Mouse (Mus musculus) neural tube, embryonic 13.5 days (tissue): ENCODE data around the gene Hddc3. TPM values are rescaled to one million over a fixed set of nuclear protein-coding genes. Genes with fewer than 3 reads are reported as not detected.
"Not testable (repeated sequence)": the region's sequence is repeated elsewhere in the genome, so short reads cannot be mapped to it uniquely, and the experiment has no call there.

ENCODE experiments used
- ATAC-seq: fragments of 200-750 bp; cut with Nextera tagmentation; 2 replicates; pipeline ENCODE4 v1.8.0; 2017; ENCODE audit warnings: low read depth, mild to moderate bottlenecking, moderate TSS enrichment, moderate library complexity
- H3K27ac ChIP-seq: fragments of 300-500 bp; sonication (generic); replicated peaks from 2 replicates; pipeline ENCODE4 v1.5.1; 2015; ENCODE audit warnings: moderate library complexity, mild to moderate bottlenecking, inconsistent platforms
- H3K27me3 ChIP-seq: fragments of 300-500 bp; sonication (generic); 2 replicates; pipeline ENCODE4 v1.6.1; 2015; ENCODE audit warnings: mild to moderate bottlenecking, inconsistent platforms
- H3K36me3 ChIP-seq: fragments of 300-500 bp; sonication (generic); 2 replicates; pipeline ENCODE4 v1.6.1; 2015; ENCODE audit warnings: mild to moderate bottlenecking, inconsistent platforms
- H3K4me1 ChIP-seq: fragments of 300-500 bp; sonication (generic); replicated peaks from 2 replicates; pipeline ENCODE4 v1.6.1; 2015; ENCODE audit warnings: inconsistent platforms
- H3K4me2 ChIP-seq: fragments of 300-500 bp; sonication (generic); 2 replicates; pipeline ENCODE4 v1.6.1; 2015; ENCODE audit warnings: inconsistent platforms, mild to moderate bottlenecking, moderate library complexity
- H3K4me3 ChIP-seq: fragments of 300-500 bp; sonication (generic); 2 replicates; pipeline ENCODE4 v1.5.1; 2015; ENCODE audit warnings: mild to moderate bottlenecking, inconsistent platforms
- H3K9ac ChIP-seq: fragments of 300-500 bp; sonication (generic); 2 replicates; pipeline ENCODE4 v1.6.1; 2015; ENCODE audit warnings: moderate library complexity, mild to moderate bottlenecking, inconsistent platforms
- H3K9me3 ChIP-seq: fragments of 300-500 bp; sonication (generic); 2 replicates; pipeline ENCODE4 v1.6.1; 2016; ENCODE audit warnings: inconsistent platforms
- WGBS: fragments of 180-500 bp; shearing (Covaris S2); methylation state at CpG from one replicate; pipeline ENCODE4 v1.1.7; 2015; 5-methylcytosine and 5-hydroxymethylcytosine counted together
- polyA plus RNA-seq: library from polyadenylated mRNA; unstranded; fragments of >200 nt; fragmentation: Nextera tagmentation; extraction: Ambion mirVana; gene quantifications from 2 replicates; pipeline ENCODE4 v1.2.1, GENCODE M21; 2015

The Hddc3 gene
- polyA plus RNA-seq, 1 experiment from 2014 or later = 22.0 TPM

- Histone ChIP-seq H3K9ac (no peak overlapping the region), H3K36me3 (peaks cover 72% of the 10 kb centered on the region), H3K27me3 (no peaks in the 10 kb centered on the region), H3K4me2 (no peak overlapping the region), H3K27ac (no peak overlapping the region), H3K9me3 (no peaks in the 10 kb centered on the region), H3K4me3 (no peak overlapping the region), H3K4me1 (peaks cover 9% of the 10 kb centered on the region; the same call in 1 of the 2 replicates)
- WGBS = 80% methylated on average over 1 of the region's 1 CpGs
- ATAC-seq = no peak
Observed at GRCm38 (mm10) chr7:80317439-80318115, 25.3 kb upstream of the Hddc3 start.

GRCm38 (mm10) chr7:80318670-80319069 lies 24.2 kb upstream of the Hddc3 start:
- Histone ChIP-seq H3K9ac (0 out of 2 replicates have a peak overlapping the region, but pooled peaks have one; percentile 27), H3K4me3 (no peak overlapping the region), H3K27me3 (no peaks in the 10 kb centered on the region), H3K9me3 (no peaks in the 10 kb centered on the region), H3K4me2 (no peak overlapping the region), H3K36me3 (peaks cover 61% of the 10 kb centered on the region), H3K4me1 (peaks cover 20% of the 10 kb centered on the region), H3K27ac (no peak overlapping the region)
- ATAC-seq = no peak
- WGBS = 96% methylated on average over 4 of the region's 4 CpGs

GRCm38 (mm10) chr7:80319846-80320496 lies 22.9 kb upstream of the Hddc3 start:
- Histone ChIP-seq H3K9ac (no peak overlapping the region), H3K4me1 (peaks cover 22% of the 10 kb centered on the region), H3K4me2 (no peak overlapping the region), H3K27ac (no peak overlapping the region), H3K4me3 (no peak overlapping the region), H3K36me3 (peaks cover 49% of the 10 kb centered on the region), H3K9me3 (no peaks in the 10 kb centered on the region), H3K27me3 (no peaks in the 10 kb centered on the region)
- no peak for ATAC-seq
- WGBS = 84% methylated on average over 19 of the region's 19 CpGs

- no peak for ATAC-seq
- Histone ChIP-seq H3K4me3 (peak overlapping the region; percentile 62), H3K27me3 (no peaks in the 10 kb centered on the region), H3K4me1 (peaks cover 29% of the 10 kb centered on the region), H3K4me2 (peak overlapping the region; percentile 82), H3K9ac (peak overlapping the region; percentile 72), H3K36me3 (peaks cover 59% of the 10 kb centered on the region), H3K9me3 (no peaks in the 10 kb centered on the region), H3K27ac (peak overlapping the region; percentile 92)
- WGBS = 20% methylated on average over 8 of the region's 8 CpGs
Observed at GRCm38 (mm10) chr7:80323336-80323735, 19.6 kb upstream of the Hddc3 start.

- Histone ChIP-seq H3K4me2 (peak within 1 kb of the TSS; percentile 82), H3K36me3 (peaks cover 60% of the 10 kb centered on the region), H3K4me3 (peak within 1 kb of the TSS; percentile 62), H3K9me3 (no peaks in the 10 kb centered on the region), H3K27ac (peak within 1 kb of the TSS; percentile 92), H3K9ac (peak within 1 kb of the TSS; percentile 72), H3K27me3 (no peaks in the 10 kb centered on the region), H3K4me1 (peaks cover 29% of the 10 kb centered on the region)
- 4% methylated on average over 38 of the region's 38 CpGs for WGBS
- peak; percentile 99 for ATAC-seq
Observed at GRCm38 (mm10) chr7:80324043-80324815, 18.7 kb upstream of the Hddc3 start, which contains the start of gene Rccd1. TSS of gene Rccd1 (minus strand) at chr7:80324454.

GRCm38 (mm10) chr7:80324816-80325119 lies 18.1 kb upstream of the Hddc3 start:
- peaks cover 61% of the 10 kb centered on the region for H3K36me3 ChIP-seq
- ATAC-seq, H3K27me3 ChIP-seq, H3K9me3 ChIP-seq, H3K9ac ChIP-seq: not testable (repeated sequence)
- H3K4me1 ChIP-seq = peaks cover 29% of the 10 kb centered on the region
- 66% methylated on average over 5 of the region's 5 CpGs for WGBS
- H3K4me3 ChIP-seq = 0 out of 2 replicates have a peak overlapping the region, but pooled peaks have one; percentile 62
- H3K4me2 ChIP-seq = peak overlapping the region; percentile 82
- peak overlapping the region; percentile 92 for H3K27ac ChIP-seq

- WGBS = 96% methylated on average over 16 of the region's 16 CpGs
- H3K9ac ChIP-seq = no peak overlapping the region
- H3K4me2 ChIP-seq = no peak overlapping the region
- no peak overlapping the region for H3K4me3 ChIP-seq
- peaks cover 29% of the 10 kb centered on the region for H3K4me1 ChIP-seq
- no peaks in the 10 kb centered on the region for H3K27me3 ChIP-seq
- H3K27ac ChIP-seq = no peak overlapping the region
- no peaks in the 10 kb centered on the region for H3K9me3 ChIP-seq
- no peak for ATAC-seq
- H3K36me3 ChIP-seq = peaks cover 62% of the 10 kb centered on the region
Observed at GRCm38 (mm10) chr7:80325292-80325868, 17.5 kb upstream of the Hddc3 start.

- no peak for ATAC-seq
- H3K36me3 ChIP-seq = peaks cover 62% of the 10 kb centered on the region
- H3K4me1 ChIP-seq = peaks cover 29% of the 10 kb centered on the region
- H3K27me3 ChIP-seq = no peaks in the 10 kb centered on the region
- H3K9me3 ChIP-seq = no peaks in the 10 kb centered on the region
- H3K4me3 ChIP-seq = no peak overlapping the region
- WGBS = 96% methylated on average over 19 of the region's 19 CpGs
- no peak overlapping the region for H3K4me2 ChIP-seq
- no peak overlapping the region for H3K27ac ChIP-seq
- no peak overlapping the region for H3K9ac ChIP-seq
Observed at GRCm38 (mm10) chr7:80326076-80326475, 16.8 kb upstream of the Hddc3 start.

- ATAC-seq = no peak
- Histone ChIP-seq H3K27ac (no peak overlapping the region), H3K9ac (no peak overlapping the region), H3K4me2 (no peak overlapping the region), H3K4me3 (no peak overlapping the region), H3K9me3 (no peaks in the 10 kb centered on the region), H3K36me3 (peaks cover 100% of the 10 kb centered on the region), H3K27me3 (no peaks in the 10 kb centered on the region), H3K4me1 (peaks cover 5% of the 10 kb centered on the region)
- WGBS = 88% methylated on average over 8 of the region's 8 CpGs
Observed at GRCm38 (mm10) chr7:80330278-80330677, 12.6 kb upstream of the Hddc3 start.

GRCm38 (mm10) chr7:80331433-80331832 lies 11.5 kb upstream of the Hddc3 start:
- Histone ChIP-seq H3K4me1 (peaks cover 10% of the 10 kb centered on the region), H3K27me3 (no peaks in the 10 kb centered on the region), H3K27ac (no peak overlapping the region), H3K4me2 (no peak overlapping the region), H3K36me3 (peaks cover 100% of the 10 kb centered on the region), H3K9ac (no peak overlapping the region), H3K9me3 (no peaks in the 10 kb centered on the region), H3K4me3 (no peak overlapping the region)
- 92% methylated on average over 19 of the region's 19 CpGs for WGBS
- no peak for ATAC-seq

- H3K27ac ChIP-seq = no peak overlapping the region
- peaks cover 34% of the 10 kb centered on the region for H3K4me1 ChIP-seq
- no peak overlapping the region for H3K4me3 ChIP-seq
- peaks cover 82% of the 10 kb centered on the region for H3K36me3 ChIP-seq
- no peaks in the 10 kb centered on the region for H3K9me3 ChIP-seq
- no peak for ATAC-seq
- no peak overlapping the region for H3K9ac ChIP-seq
- 96% methylated on average over 4 of the region's 4 CpGs for WGBS
- no peaks in the 10 kb centered on the region for H3K27me3 ChIP-seq
- H3K4me2 ChIP-seq = no peak overlapping the region
Observed at GRCm38 (mm10) chr7:80334848-80335247, 8.1 kb upstream of the Hddc3 start.

- no peak overlapping the region for H3K27ac ChIP-seq
- no peak overlapping the region for H3K4me2 ChIP-seq
- H3K9me3 ChIP-seq = no peaks in the 10 kb centered on the region
- no peaks in the 10 kb centered on the region for H3K27me3 ChIP-seq
- no peak overlapping the region for H3K4me3 ChIP-seq
- ATAC-seq = no peak
- 94% methylated on average over 3 of the region's 3 CpGs for WGBS
- H3K4me1 ChIP-seq = peaks cover 51% of the 10 kb centered on the region
- H3K9ac ChIP-seq = no peak overlapping the region
- peaks cover 61% of the 10 kb centered on the region for H3K36me3 ChIP-seq
Observed at GRCm38 (mm10) chr7:80336932-80337331, 6.0 kb upstream of the Hddc3 start.
